Mouse (Mus musculus): ENCODE data around the gene Gm6890.
"Not testable (repeated sequence)": the region's sequence is repeated elsewhere in the genome, so short reads cannot be mapped to it uniquely, and the experiment has no call there.

Gene Gm6890

GRCm38 (mm10) chrX:74740627-74741026 is at the start of gene Gm6890:
Gene Gm6890 (plus strand): TSS chrX:74740927.
- DNase-seq: not testable (repeated sequence)

- DNase-seq: not testable (repeated sequence)
Measured at GRCm38 (mm10) chrX:74726195-74726594, 14.5 kb upstream of the Gm6890 start.

DNA sequence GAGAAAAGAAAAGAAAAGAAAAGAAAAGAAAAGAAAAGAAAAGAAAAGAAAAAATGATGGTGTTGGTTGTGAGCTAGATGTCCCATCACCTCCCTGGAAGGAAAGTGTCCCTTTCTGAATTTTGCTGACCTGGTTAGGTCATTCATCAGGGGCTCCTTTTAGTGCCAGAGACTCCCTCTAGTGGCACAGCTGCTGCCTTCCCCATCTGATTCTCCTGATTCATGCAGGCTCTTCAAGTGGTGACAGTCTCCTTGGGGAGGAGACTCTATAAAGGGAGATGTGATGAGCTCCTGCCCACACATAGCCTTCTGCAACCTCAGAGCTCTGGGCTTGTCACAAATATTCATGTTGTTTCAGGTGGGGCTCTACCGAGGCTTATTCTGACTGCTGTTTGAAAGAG is 30.0 kb downstream of the Gm6890 start:
- peak in 1 of 2 experiments; percentile 1 for DNase-seq
